Mouse (Mus musculus) heart, embryonic 11.5 days (tissue): ENCODE measurements around the gene Wars2. TPM values are rescaled to one million over a fixed set of nuclear protein-coding genes. Genes with fewer than 3 reads are reported as not detected.

Experiments used
- ATAC-seq: fragments of 200-750 bp; cut with Nextera tagmentation; replicated peaks from 2 replicates; pipeline ENCODE4 v1.8.0; 2017; ENCODE audit warnings: moderate library complexity; ENCODE audit not compliant: insufficient number of reproducible peaks, low FRiP score, low TSS enrichment
- H3K27ac ChIP-seq: fragments of 300-500 bp; sonication (generic); 2 replicates; pipeline ENCODE4 v1.5.1; 2014; ENCODE audit warnings: mild to moderate bottlenecking, low read depth, low read length
- H3K27me3 ChIP-seq: fragments of 300-500 bp; sonication (generic); 2 replicates; pipeline ENCODE4 v1.6.1; 2014; ENCODE audit warnings: mild to moderate bottlenecking, low read length, mixed read lengths; ENCODE audit not compliant: control insufficient read depth, insufficient read depth
- H3K36me3 ChIP-seq: fragments of 300-500 bp; sonication (generic); 2 replicates; pipeline ENCODE4 v1.6.1; 2014; ENCODE audit warnings: mild to moderate bottlenecking, low read length, moderate library complexity, mixed read lengths; ENCODE audit not compliant: control insufficient read depth, insufficient read depth
- H3K4me1 ChIP-seq: fragments of 300-500 bp; sonication (generic); 2 replicates; pipeline ENCODE4 v1.6.1; 2014; ENCODE audit warnings: low read length; ENCODE audit not compliant: control insufficient read depth, insufficient read depth
- H3K4me2 ChIP-seq: fragments of 300-500 bp; sonication (generic); 2 replicates; pipeline ENCODE4 v1.6.1; 2014; ENCODE audit warnings: mild to moderate bottlenecking, moderate library complexity
- H3K4me3 ChIP-seq: fragments of 300-500 bp; sonication (generic); 2 replicates; pipeline ENCODE4 v1.5.1; 2014; ENCODE audit warnings: low read depth, low read length
- H3K9ac ChIP-seq: fragments of 300-500 bp; sonication (generic); 2 replicates; pipeline ENCODE4 v1.6.1; 2014; ENCODE audit warnings: mild to moderate bottlenecking, low read depth, low read length, moderate library complexity
- H3K9me3 ChIP-seq: fragments of 300-500 bp; sonication (generic); replicated peaks from 2 replicates; pipeline ENCODE4 v1.6.1; 2016; ENCODE audit warnings: low read length; ENCODE audit not compliant: control insufficient read depth
- WGBS: fragments of 180-500 bp; shearing (Covaris S2); extraction: QIAGEN DNeasy Blood & Tissue Kit; methylation state at CpG from one replicate; pipeline ENCODE4 v1.1.7; 2014; ENCODE audit not compliant: insufficient replicate concordance; 5-methylcytosine and 5-hydroxymethylcytosine counted together
- polyA plus RNA-seq: library from polyadenylated mRNA; unstranded; fragments of >200 nt; fragmentation: Nextera tagmentation; extraction: Ambion mirVana; gene quantifications from 2 replicates; pipeline ENCODE4 v1.2.1, GENCODE M21; 2014

Gene Wars2
- polyA plus RNA-seq, 1 experiment from 2014 or later, result 9.0 TPM

- H3K27me3 ChIP-seq, result peaks cover 92% of the 10 kb centered on the region
- no peak overlapping the region for H3K4me2 ChIP-seq
- WGBS, result 2% methylated on average over 15 of the region's 15 CpGs
- H3K9ac ChIP-seq, result no peak overlapping the region
- H3K27ac ChIP-seq, result no peak overlapping the region
- H3K4me1 ChIP-seq, result peaks cover 7% of the 10 kb centered on the region; the same call in 1 of the 2 replicates
- 0 out of 2 replicates have a peak overlapping the region, but pooled peaks have one; percentile 50 for H3K4me3 ChIP-seq
- ATAC-seq, result no peak
- no peaks in the 10 kb centered on the region for H3K9me3 ChIP-seq
- H3K36me3 ChIP-seq, result no peaks in the 10 kb centered on the region
These were observed 113.8 kb downstream of the Wars2 start for GRCm38 (mm10) chr3:99254559-99255151.

DNA sequence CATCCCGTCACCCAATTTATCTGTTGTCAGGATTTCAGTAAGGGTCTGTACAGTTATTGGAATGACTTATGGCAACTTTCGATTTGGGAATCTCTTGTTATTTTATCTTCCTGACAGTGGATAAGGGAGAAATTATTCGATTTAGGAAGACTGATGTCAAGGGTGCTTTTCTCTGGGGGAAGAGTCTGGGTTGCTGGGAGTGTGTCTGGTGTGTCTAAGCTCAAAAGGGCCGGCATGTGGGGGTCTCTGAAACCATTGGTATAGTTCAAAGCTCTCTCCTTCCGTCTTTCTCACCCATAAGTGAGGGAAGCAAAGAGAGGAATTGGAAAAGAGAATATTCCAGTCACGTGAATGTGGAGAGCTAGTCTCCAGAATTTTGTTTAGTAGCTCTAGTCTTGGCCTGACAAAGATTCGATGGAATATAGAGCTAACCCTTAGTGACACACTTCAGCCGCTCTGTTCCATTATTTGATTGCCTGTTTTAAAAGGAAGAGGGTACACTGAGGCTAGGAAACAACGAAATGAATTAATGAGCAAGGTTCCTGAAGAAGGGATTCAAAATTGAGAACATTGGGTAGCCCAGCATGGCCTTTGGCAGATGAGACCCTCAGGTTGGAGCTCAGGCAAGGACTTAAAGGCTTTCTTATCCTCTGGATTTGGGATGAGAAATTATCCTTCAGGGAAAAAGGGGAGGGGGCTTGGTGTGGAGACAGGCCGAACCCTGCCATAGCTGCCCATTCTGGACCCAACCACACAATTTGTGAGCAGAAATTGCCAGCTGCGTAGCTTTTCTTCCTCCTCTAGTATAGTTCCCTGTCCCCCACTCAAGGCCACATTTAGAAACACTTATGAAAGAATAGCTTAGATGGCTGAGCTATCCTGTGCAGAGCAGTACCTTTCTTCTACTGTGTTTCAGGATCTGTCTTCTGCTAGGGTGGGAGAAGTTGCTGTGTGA is 114.8 kb downstream of the Wars2 start:
- Histone ChIP-seq H3K27me3 (peaks cover 89% of the 10 kb centered on the region), H3K9ac (no peak overlapping the region), H3K4me1 (peaks cover 7% of the 10 kb centered on the region; the same call in 1 of the 2 replicates), H3K9me3 (no peaks in the 10 kb centered on the region), H3K36me3 (no peaks in the 10 kb centered on the region), H3K27ac (no peak overlapping the region), H3K4me3 (no peak overlapping the region), H3K4me2 (no peak overlapping the region)
- WGBS, result 5% methylated on average over 11 of the region's 11 CpGs
- ATAC-seq, result no peak

DNA sequence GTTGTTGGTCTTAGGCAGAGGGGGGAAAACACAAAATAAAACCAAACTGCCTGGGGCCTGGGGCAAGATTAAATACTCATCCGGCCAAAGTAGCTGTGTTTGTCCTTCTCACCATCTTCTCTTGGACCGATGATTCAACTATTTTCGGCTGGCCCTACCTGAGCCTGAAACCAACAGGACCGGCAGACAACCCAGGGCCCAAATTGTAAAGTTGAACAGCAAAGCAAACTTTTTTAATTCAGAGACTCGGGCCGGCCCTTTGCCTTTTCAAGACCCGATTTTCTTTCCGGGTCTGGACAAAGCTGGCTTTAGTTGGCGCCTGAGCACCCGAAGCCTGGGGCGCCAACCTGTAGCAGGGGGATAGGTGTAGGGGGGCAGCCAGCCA is 115.5 kb downstream of the Wars2 start:
- Histone ChIP-seq H3K27me3 (peaks cover 89% of the 10 kb centered on the region), H3K4me3 (no peak overlapping the region), H3K9ac (no peak overlapping the region)

DNA sequence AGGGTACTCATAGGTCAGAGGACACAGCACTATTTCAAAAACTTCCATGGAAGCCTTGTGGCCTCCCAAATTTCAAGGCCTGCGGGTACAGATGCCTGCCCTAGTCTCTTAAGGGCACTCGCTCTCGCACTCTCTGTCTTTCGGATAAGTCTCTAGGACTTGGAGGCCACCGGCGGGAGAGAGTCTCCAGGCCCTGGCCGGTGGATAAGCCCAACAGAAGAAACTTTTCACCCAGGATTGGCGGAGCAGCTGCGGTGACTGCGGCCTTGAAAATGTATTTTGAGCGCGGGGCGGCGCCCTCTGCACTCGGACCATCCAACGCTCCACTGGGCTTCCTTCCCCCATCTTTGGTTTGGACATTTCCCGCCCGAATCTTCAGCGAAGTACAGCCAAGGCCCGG is 115.9 kb downstream of the Wars2 start:
- Histone ChIP-seq H3K9me3 (no peaks in the 10 kb centered on the region), H3K36me3 (no peaks in the 10 kb centered on the region), H3K4me1 (peaks cover 7% of the 10 kb centered on the region; the same call in 1 of the 2 replicates), H3K27me3 (peaks cover 89% of the 10 kb centered on the region), H3K27ac (no peak overlapping the region), H3K4me3 (no peak overlapping the region), H3K9ac (no peak overlapping the region), H3K4me2 (no peak overlapping the region)
- 0% methylated on average over 20 of the region's 20 CpGs for WGBS
- ATAC-seq, result no peak

More for the DNA sequence above, 115.5 kb downstream of the Wars2 start:
- H3K9me3 ChIP-seq, result no peaks in the 10 kb centered on the region
- no peak for ATAC-seq
- H3K27ac ChIP-seq, result no peak overlapping the region
- peaks cover 7% of the 10 kb centered on the region; the same call in 1 of the 2 replicates for H3K4me1 ChIP-seq
- H3K4me2 ChIP-seq, result no peak overlapping the region
- no peaks in the 10 kb centered on the region for H3K36me3 ChIP-seq
- under 1% methylated on average over 11 of the region's 11 CpGs for WGBS

GRCm38 (mm10) chr3:99257586-99258577 is 117.0 kb downstream of the Wars2 start:
- 2% methylated on average over 29 of the region's 29 CpGs for WGBS
- no peak for ATAC-seq

DNA sequence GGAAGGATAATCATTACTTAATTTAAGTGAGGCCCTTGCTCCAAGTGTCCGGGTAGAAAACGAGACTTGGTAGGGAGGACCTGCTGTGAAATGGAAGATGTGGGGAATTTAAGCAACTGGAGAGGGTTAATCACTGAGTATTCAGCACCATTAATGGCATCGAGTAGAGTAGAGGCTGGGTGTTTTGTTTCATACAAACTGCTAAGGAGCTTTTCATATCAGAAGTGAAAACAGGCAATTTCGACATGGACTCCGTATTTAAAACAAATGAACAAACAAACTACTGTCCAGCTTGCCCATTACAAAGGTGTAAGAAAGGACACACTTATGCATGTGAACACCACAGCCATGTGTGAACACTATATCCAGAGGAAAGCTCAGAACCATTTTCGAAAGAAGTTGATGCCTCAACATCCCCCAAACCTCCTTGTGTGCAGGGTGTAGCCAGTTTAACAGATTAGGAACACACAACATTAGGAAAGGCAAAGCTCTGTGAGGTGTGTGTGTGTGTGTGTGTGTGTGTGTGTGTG is 118.9 kb downstream of the Wars2 start:
- Histone ChIP-seq H3K9ac (no peak overlapping the region), H3K27me3 (peaks cover 86% of the 10 kb centered on the region), H3K4me3 (no peak overlapping the region), H3K36me3 (no peaks in the 10 kb centered on the region), H3K27ac (no peak overlapping the region), H3K9me3 (no peaks in the 10 kb centered on the region), H3K4me2 (no peak overlapping the region), H3K4me1 (0 out of 2 replicates have a peak, but pooled peaks cover 3% of the 10 kb centered on the region)
- no peak for ATAC-seq
- WGBS, result 16% methylated on average over 6 of the region's 6 CpGs

More at GRCm38 (mm10) chr3:99257586-99258577, 117.0 kb downstream of the Wars2 start:
- H3K27me3 ChIP-seq, result peaks cover 89% of the 10 kb centered on the region
- H3K27ac ChIP-seq, result no peak overlapping the region
- no peaks in the 10 kb centered on the region for H3K9me3 ChIP-seq
- H3K4me1 ChIP-seq, result peaks cover 7% of the 10 kb centered on the region; the same call in 1 of the 2 replicates
- H3K9ac ChIP-seq, result no peak overlapping the region
- no peaks in the 10 kb centered on the region for H3K36me3 ChIP-seq
- no peak overlapping the region for H3K4me2 ChIP-seq
- no peak overlapping the region for H3K4me3 ChIP-seq

DNA sequence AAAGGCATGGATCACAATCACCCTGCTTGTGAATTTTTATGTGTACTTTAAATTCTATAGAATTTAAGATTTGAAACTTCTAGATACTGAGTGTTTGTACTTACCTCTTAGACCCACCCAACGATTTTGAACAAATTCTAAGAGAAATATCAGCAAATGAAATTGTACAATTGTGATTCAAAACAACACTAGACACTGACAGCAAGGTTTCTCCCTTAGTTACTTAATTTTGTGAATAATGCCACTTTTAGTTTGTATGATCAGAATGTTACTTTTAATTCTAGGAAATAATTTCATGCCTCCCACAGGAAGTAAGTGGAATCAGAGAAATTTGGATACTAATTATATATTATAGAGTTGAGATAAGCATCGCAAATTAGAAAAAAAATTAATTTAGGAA is 119.5 kb downstream of the Wars2 start:
- Histone ChIP-seq H3K36me3 (no peaks in the 10 kb centered on the region), H3K4me3 (no peak overlapping the region), H3K9me3 (no peaks in the 10 kb centered on the region), H3K9ac (no peak overlapping the region), H3K4me1 (0 out of 2 replicates have a peak, but pooled peaks cover 3% of the 10 kb centered on the region), H3K27me3 (peaks cover 86% of the 10 kb centered on the region), H3K27ac (no peak overlapping the region), H3K4me2 (no peak overlapping the region)
- WGBS, result 34% methylated on average over 2 of the region's 2 CpGs
- ATAC-seq, result no peak
